Mouse (Mus musculus) testis, adult 2 months (tissue): Measurements from ENCODE around the gene Ccdc159. TPM values are rescaled to one million over a fixed set of nuclear protein-coding genes. Genes with fewer than 3 reads are reported as not detected.

ENCODE experiments used
- H3K27ac ChIP-seq: fragments of 200-500 bp; 2 replicates; pipeline ENCODE4 v1.5.1; 2012; ENCODE audit warnings: low read depth, low read length; ENCODE audit not compliant: control insufficient read depth, insufficient read depth
- H3K27me3 ChIP-seq: fragments of 200-500 bp; 2 replicates; pipeline ENCODE4 v1.6.1; 2012; ENCODE audit warnings: mild to moderate bottlenecking, low read length, moderate library complexity; ENCODE audit not compliant: control insufficient read depth, insufficient read depth
- H3K36me3 ChIP-seq: fragments of 200-500 bp; 2 replicates; pipeline ENCODE4 v1.6.1; 2012; ENCODE audit warnings: mild to moderate bottlenecking, low read length; ENCODE audit not compliant: control insufficient read depth, insufficient read depth
- H3K4me1 ChIP-seq: fragments of 200-500 bp; 2 replicates; pipeline ENCODE4 v1.6.1; 2012; ENCODE audit warnings: low read length; ENCODE audit not compliant: control insufficient read depth, insufficient read depth
- H3K4me3 ChIP-seq: fragments of 200-500 bp; 2 replicates; pipeline ENCODE4 v1.5.1; 2012; ENCODE audit warnings: low read depth, mild to moderate bottlenecking, low read length, moderate library complexity, mixed read lengths; ENCODE audit not compliant: control insufficient read depth
- CTCF ChIP-seq: fragments of 200-500 bp; IDR thresholded peaks from 2 replicates; pipeline ENCODE4 v1.5.1; 2012; ENCODE audit warnings: low read depth, mild to moderate bottlenecking, inconsistent platforms, low read length, moderate library complexity; ENCODE audit not compliant: control insufficient read depth, insufficient read depth, insufficient replicate concordance
- POLR2A ChIP-seq: fragments of 200-500 bp; IDR thresholded peaks from 2 replicates; pipeline ENCODE4 v1.6.1; 2012; ENCODE audit warnings: low read depth, mild to moderate bottlenecking, inconsistent platforms, low read length, moderate library complexity; ENCODE audit not compliant: control insufficient read depth
- polyA plus RNA-seq: library from polyadenylated mRNA; depleted of rRNA; stranded (reverse); fragments of >200 nt; gene quantifications from 2 replicates; pipeline ENCODE4 v1.2.3, GENCODE M21; 2012

Ccdc159 gene
- polyA plus RNA-seq, 1 experiment: 72.0 TPM

DNA sequence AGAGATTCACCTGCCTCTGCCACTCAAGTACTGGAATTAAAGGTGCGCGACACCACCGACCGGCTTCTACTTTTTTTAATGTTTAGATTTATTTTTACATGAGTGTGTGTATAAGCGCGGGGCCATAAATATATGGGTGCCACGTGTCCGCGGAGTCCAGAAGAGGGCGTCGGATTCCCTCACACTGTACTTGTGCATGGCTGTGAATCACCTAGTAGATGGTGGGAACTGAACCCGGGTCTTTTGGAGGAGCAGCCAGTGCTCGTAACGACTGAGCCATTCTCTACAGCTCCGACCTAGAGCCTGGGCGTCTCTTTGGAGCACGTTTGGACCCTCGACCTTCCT lies 27.9 kb downstream of the Ccdc159 start:
- H3K27ac ChIP-seq: peak overlapping the region; percentile 78
- peak overlapping the region; percentile 94 for H3K4me3 ChIP-seq
- no peaks in the 10 kb centered on the region for H3K36me3 ChIP-seq
- peaks cover 3% of the 10 kb centered on the region; the same call in 1 of the 2 replicates for H3K4me1 ChIP-seq
- H3K27me3 ChIP-seq: no peaks in the 10 kb centered on the region
- TF ChIP-seq CTCF (no peak), POLR2A (no peak)

DNA sequence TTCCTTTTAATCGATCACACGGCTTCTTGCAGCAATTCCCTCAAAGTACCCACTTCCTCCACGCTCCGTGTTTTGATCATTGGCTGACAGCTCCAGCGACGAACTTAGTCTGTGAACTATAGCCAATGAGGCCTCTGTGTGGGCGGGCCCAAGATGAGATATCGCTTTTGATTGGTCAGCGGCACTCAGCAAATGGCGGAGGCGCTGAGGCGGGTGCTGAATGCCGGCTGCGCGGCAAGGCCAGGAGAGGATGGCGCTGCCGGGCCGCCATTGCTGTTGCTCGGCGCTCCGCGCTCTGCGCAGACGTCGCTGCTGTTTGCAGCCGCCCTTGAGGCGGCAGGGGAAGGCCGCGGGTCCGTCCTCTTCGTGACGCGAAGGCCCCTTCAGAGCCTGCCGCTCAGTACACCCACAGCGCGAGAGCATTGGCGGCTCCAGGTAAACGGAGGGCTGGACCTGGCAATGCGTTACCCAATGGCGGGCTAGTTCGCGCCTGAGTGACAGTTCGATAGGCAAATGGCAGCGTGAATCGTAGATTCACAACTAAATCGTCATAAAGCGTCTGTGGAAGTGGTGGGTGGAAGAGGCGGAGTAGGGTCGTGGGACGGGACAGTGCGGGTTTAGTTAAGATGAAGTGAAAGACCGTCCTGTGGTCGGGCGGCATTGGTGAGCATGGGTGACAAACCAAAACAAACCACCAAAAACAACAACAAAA lies 28.5 kb downstream of the Ccdc159 start, which contains the start of gene Swsap1:
Swsap1 (plus strand) TSS at position 186 of the 712 bp plus-strand sequence.
- Histone ChIP-seq H3K36me3 (no peaks in the 10 kb centered on the region), H3K27me3 (no peaks in the 10 kb centered on the region), H3K4me1 (peaks cover 8% of the 10 kb centered on the region), H3K27ac (peak within 1 kb of the TSS; percentile 95), H3K4me3 (peak within 1 kb of the TSS; percentile 94)
- TF ChIP-seq POLR2A (peak; percentile 71; the same call in 1 of the 2 replicates), CTCF (no peak)

DNA sequence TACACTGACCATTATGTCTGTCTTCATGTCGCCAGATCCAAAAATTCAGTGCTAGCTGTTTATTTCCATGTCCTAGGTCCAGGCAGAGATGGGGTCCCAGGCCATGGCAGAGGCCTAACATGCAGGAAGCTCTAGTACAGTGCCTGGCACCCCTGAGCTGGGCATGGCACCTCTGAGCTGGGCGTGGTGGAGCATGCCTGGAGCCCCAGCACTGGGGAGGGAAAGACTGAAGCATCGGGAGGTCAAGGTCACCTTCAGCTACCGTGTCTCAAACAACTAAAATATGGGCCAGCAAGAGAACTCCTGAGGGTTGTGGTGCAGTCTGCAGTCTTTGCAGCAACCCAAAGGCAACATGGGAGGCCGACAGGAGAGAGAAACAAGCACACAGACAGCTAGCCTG lies 31.1 kb downstream of the Ccdc159 start:
- peaks cover 14% of the 10 kb centered on the region for H3K4me1 ChIP-seq

DNA sequence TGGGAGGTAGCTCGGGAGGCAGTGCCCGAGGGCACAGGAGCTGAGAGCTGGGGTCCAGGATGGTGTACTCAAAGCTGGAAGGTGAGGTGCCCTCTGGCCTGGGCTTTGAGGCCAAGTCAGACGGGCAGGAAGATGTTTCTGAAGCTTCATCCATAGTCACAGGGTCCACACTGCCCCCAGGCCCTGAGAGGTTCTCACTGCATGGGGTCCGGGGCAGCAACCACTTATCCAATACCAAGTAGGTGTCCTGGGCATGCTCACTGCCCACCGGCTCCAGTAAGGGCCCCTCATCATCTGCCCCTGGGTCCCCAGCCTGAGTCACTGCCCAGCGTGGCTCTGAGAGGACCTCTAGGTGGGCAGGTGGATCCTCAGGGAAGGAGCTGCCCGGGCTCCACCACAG lies 32.0 kb downstream of the Ccdc159 start:
- TF ChIP-seq CTCF (no peak), POLR2A (no peak)
- Histone ChIP-seq H3K27ac (no peak overlapping the region), H3K4me1 (peaks cover 13% of the 10 kb centered on the region), H3K36me3 (no peaks in the 10 kb centered on the region), H3K27me3 (no peaks in the 10 kb centered on the region), H3K4me3 (no peak overlapping the region)

More for the DNA sequence above, 31.1 kb downstream of the Ccdc159 start:
- Histone ChIP-seq H3K27me3 (no peaks in the 10 kb centered on the region), H3K27ac (no peak overlapping the region), H3K4me3 (no peak overlapping the region), H3K36me3 (no peaks in the 10 kb centered on the region)
- TF ChIP-seq CTCF (no peak), POLR2A (no peak)

DNA sequence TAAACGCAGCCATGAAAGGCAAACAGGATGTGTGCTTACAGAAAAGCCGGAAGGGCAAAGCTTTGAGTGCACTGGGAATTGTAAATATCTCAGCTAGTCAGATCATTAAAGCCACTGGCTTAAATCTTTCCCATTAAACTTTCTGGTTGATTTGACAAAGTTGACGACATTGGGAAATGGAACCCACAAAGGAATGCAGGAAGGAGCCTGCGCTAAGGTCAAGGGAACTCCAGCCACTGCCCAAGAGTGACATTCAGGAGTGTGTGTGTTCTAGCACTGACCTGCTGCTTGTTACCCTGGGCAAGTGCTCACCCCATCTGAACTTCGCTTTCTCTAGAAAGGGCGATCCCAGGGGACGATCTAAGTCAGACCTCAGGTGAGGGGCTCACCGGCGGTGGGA lies 32.9 kb downstream of the Ccdc159 start:
- H3K4me3 ChIP-seq: no peak overlapping the region
- H3K27me3 ChIP-seq: no peaks in the 10 kb centered on the region
- peaks cover 13% of the 10 kb centered on the region for H3K4me1 ChIP-seq
- H3K27ac ChIP-seq: no peak overlapping the region
- TF ChIP-seq POLR2A: no peak
- no peak for TF ChIP-seq CTCF
- no peaks in the 10 kb centered on the region for H3K36me3 ChIP-seq

DNA sequence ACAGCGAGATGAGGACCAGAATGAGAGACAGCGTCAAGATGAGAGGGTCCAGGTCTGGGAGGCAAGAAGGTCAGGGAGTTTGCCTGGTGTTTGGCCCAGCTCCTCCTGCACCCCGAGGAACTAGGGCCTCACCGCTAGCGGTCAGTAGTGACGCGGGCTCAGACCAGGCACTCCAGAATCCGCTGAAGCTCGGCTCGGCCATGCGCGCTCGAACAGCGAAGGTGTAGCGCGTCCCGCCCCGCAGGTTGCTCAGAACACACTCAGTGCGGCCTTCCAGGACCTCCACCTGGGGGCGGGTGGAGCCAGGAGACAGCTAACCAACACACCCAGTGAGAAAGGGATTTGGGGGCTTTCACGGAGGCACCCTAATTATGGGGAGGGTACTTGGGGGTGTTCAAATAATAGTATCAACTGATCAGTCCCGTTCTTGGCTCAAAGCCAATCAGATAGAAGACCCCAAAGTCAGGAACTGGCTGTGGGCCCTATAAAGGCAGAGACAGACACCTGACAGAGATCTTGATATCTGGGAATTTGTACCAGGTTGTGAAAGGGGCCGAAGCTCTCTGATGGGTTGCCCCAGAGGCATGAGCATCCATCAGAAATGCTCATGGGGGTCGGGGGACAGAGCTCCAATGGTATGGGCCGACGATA lies 33.4 kb downstream of the Ccdc159 start:
- no peaks in the 10 kb centered on the region for H3K36me3 ChIP-seq
- no peak overlapping the region for H3K4me3 ChIP-seq
- H3K4me1 ChIP-seq: peaks cover 13% of the 10 kb centered on the region
- no peak overlapping the region for H3K27ac ChIP-seq
- no peak for TF ChIP-seq POLR2A
- no peak for TF ChIP-seq CTCF
- H3K27me3 ChIP-seq: no peaks in the 10 kb centered on the region

DNA sequence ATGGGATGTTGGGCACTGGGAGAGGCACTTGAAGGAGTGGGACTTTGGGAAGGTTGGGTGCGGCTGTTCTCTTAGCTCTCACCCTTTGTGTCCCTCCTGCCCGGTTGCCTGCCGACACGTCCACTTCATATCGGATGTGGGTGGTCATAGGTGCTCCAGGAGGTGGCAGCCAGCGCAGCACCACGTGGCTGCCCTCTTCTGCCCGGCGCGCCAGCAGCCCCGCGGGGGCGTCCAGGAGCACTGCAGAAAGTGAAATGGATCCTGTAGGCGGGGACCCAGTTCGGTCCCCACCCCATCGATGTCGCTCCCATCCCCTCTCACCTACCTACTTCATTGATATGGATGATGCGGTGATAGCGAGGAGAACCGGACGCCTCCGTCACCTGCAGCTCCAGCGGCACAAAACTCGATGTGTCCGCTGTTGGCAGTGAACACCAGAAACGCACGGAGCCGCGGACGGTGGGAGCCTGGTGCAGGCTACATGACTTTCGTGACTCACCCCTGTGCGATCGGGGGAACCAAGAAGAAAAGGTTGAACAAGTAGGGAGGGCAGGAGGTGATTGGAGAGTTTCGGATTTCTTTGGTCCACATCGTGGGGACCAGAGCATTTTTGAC lies 34.2 kb downstream of the Ccdc159 start:
- TF ChIP-seq CTCF (no peak), POLR2A (no peak)
- Histone ChIP-seq H3K27ac (no peak overlapping the region), H3K27me3 (no peaks in the 10 kb centered on the region), H3K36me3 (no peaks in the 10 kb centered on the region), H3K4me1 (peaks cover 13% of the 10 kb centered on the region), H3K4me3 (no peak overlapping the region)
